Mouse (Mus musculus): ENCODE measurements around the gene Cuedc1.

DNA sequence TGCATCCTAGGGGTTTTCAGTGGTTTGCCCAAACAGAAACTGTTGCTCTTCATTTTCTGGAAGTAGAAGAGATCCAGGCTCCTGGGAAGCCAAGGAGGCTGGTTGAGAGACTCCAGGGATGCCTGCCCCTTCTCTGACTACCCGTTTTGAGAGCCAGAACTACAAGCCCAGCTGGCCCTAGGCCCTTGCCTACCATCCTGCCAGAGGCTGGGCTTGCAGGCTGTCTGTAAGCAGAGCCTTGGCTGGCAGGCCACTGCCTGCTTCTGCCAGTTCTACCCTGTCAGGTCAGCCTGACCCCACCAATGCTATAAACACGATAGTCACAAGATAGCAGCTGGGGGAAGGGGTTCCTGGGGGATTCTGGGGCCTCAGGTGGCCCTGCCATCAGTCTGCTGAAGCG is 57.6 kb downstream of the Cuedc1 start:
- TF ChIP-seq CTCF (IDR thresholded peaks at IDR 0.05; ENCODE audit: low read depth) (no peak), EP300 (IDR thresholded peaks at IDR 0.05; ENCODE audit: low read depth) (no peak)
